Mouse (Mus musculus) gastrocnemius, adult 2 months (tissue): ENCODE results near the gene Cbln4. TPM values are rescaled to one million over a fixed set of nuclear protein-coding genes. Genes with fewer than 3 reads are reported as not detected.

ENCODE experiments used
- DNase-seq: peaks from one replicate; pipeline ENCODE4 v3.0.0; 2022
- H3K27ac ChIP-seq: fragments of 200-600 bp; 2 replicates; pipeline ENCODE4 v1.8.1; 2022; ENCODE audit warnings: mild to moderate bottlenecking
- H3K4me3 ChIP-seq: fragments of 200-600 bp; 2 replicates; pipeline ENCODE4 v1.8.1; 2022; ENCODE audit warnings: mild to moderate bottlenecking, moderate library complexity
- CTCF ChIP-seq: fragments of 200-600 bp; IDR thresholded peaks from 2 replicates; pipeline ENCODE4 v1.8.1; 2022; ENCODE audit warnings: antibody characterized with exemption, mild to moderate bottlenecking, moderate library complexity
- intact Hi-C: fragments of 180-260 bp; cut with DNase I; formaldehyde crosslinking; loops from one replicate; pipeline ENCODE4 v1.15.1; 2025
- total RNA-seq, 2 experiments: library from RNA; stranded (reverse); gene quantifications; 2 replicates each; pipeline ENCODE4 v1.2.3; 2021

The Cbln4 gene
- total RNA-seq, 2 experiments from 2014 or later, result not detected

DNA sequence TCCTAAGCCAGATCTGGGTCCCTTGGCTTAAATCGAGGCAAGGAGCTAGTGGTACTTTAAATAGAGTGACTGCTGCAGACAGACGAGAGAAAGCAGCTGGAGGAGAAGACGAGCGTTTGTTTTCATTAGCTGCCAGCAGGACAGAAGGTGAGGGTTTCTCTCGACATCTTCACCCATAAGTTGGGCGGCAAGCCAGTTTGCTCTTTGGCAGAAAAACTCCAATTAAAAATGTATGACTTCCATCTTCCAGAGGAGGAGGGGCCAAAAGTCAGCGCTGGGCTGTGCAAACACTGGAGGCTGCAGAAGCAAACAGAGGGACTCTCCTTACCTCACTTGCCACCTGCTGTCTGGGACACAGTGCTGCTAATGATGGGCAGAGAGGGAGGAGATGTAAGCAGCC lies 37.3 kb downstream of the Cbln4 start:
- Histone ChIP-seq H3K4me3 (no peak overlapping the region), H3K27ac (no peak overlapping the region)
- DNase-seq, result no peak
- no peak for TF ChIP-seq CTCF
- intact Hi-C loops, result no loop called here

DNA sequence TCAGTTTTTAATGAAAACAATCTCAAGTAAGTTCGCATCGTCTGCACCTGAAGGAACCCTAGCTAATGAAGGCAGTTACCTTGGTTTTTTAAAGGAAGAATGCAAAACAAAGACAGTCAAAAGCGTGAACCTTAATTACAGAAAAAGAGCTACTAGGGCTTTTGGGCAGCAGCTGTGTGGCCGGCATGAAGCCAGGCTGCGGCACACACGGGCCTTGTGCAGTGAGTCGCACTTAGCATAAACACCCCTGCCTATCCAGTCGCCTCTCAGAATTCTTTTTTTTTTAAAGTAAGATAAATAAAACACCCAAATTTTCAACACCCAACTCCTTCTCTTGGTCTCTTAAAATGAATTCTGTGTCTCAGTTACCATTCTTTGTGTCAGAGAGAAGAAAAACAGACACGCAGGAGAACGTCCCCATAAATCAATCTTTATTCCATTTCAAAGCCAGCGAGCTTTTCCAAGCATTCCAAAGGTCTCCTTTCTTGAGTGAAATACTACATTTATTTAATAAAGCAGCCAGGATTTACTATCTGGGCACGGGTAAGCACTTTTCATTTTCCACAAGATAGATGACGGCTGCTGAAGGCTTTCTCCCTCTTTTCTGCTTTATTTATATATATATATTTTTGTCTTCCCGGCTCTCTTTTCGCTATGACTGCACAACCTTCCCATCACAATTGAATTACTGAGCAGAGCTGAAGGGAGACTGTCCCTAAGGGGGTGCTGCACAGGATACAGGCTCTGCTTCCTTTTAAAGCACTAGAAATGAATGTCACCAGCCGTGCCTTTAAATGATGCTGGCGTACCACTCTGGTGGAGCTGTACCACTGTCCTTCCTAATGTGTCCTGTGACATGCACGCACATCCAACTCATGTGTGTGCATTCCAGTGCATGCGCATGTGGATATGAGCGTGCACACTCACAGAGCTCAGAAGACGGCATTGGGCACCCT lies 39.0 kb downstream of the Cbln4 start:
- no peak overlapping the region for H3K27ac ChIP-seq
- no peak for DNase-seq
- intact Hi-C loops, result no loop called here
- no peak for TF ChIP-seq CTCF
- no peak overlapping the region for H3K4me3 ChIP-seq

DNA sequence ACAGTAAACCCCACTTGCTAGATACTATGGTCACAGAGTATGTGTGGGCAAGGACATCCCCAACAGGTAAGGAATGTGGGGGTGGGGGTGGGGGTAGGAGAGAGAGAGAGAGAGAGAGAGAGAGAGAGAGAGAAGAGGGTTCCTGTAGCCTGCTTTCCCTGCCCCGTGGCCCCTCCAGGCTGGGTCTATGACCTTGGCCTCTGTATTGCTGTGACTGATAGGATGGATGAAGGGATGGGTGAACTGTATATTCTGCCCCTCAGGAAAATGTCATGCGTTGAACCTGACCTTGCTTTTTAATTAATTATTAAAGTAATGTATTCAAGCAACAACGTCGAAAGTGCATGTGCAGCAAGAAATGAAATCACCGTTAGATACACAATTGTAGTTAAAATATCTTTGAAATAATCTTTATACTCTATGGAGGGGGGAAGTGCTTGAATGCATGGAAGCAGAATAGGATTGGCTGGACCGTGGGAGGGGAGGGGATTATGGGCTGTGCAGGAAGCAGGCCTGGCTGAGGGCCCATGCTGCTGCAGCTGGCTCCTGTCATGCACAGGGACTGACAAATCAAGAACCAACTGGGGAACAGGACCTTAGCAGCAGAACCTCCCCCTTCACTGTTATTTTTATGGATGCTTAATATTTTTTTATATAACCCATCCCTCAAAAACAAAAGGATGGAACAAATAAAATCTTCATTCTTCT lies 46.1 kb downstream of the Cbln4 start:
- intact Hi-C loops, result no loop called here
- Histone ChIP-seq H3K4me3 (no peak overlapping the region), H3K27ac (no peak overlapping the region)
- no peak for TF ChIP-seq CTCF
- no peak for DNase-seq

DNA sequence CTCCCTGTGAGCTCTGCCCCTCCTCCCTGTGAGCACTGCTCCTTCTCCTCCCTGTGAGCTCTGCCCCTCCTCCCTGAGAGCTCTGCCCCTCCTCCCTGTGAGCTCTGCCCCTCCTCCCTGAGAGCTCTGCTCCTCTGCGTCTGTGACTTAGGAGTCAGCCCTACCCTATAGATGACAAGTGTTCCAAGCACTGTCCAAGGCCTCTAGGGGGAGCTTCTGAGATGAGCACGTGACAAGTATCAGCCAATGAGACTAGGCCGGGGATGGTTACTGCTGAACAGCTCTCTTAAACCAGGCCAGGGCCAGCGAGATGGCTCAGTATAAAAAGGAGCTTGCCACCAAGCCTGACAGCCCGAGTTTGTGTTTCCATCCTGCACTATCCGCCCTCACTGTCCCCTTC lies 48.4 kb downstream of the Cbln4 start:
- DNase-seq, result no peak
- intact Hi-C loops, result no loop called here
- TF ChIP-seq CTCF, result no peak
- Histone ChIP-seq H3K27ac (no peak overlapping the region), H3K4me3 (no peak overlapping the region)

DNA sequence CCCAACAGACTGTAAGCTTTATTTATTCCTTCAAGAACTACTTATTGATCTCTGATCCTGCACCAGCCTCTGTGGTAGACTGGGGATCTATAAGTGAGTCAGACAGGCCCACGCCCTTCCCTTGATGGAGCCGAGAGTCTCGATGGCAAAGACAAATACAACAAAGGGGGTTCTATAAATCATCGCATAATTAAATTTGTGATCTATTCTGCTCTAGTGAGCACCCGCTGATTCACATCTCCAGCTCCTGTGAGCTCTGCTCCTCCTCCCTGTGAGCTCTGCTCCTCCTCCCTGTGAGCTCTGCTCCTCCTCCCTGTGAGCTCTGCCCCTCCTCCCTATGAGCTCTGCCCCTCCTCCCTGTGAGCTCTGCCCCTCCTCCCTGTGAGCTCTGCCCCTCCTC lies 49.0 kb downstream of the Cbln4 start:
- TF ChIP-seq CTCF, result no peak
- intact Hi-C loops, result no loop called here
- no peak for DNase-seq

DNA sequence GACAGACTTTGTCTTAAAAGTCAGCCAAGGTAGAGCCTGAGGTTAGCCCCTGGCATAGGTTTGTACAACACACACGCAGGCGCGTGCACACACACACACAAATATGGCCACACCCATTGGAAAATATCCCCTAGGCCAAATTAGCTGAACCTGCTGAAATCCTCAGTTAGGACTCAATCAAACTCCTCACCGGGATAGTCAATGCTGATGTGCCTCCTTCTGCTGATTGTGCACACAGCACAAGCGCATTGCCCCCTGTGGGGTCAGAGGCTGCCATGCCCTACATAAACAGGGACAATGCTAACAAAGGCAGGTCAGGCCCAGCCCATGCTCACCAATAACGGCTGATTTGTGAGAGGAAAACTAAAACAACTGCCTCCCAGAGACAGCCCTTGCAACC lies 56.6 kb downstream of the Cbln4 start:
- H3K4me3 ChIP-seq, result no peak overlapping the region
- no peak overlapping the region for H3K27ac ChIP-seq
- DNase-seq, result no peak
- no peak for TF ChIP-seq CTCF
- intact Hi-C loops, result no loop called here

More for the DNA sequence above, 49.0 kb downstream of the Cbln4 start:
- Histone ChIP-seq H3K4me3 (no peak overlapping the region), H3K27ac (no peak overlapping the region)

Other genes starting within 250 kb of the Cbln4 start
- gene Mc3r, start 205.0 kb upstream of the Cbln4 start, total RNA-seq, result not detected